Mouse (Mus musculus): ENCODE data around the gene Mgat4b.

GRCm38 (mm10) chr11:50207344-50207743 is 3.3 kb upstream of the Mgat4b start:
- TF ChIP-seq CTCF (IDR thresholded peaks at IDR 0.05) (no peak), POLR2A (IDR thresholded peaks at IDR 0.05; ENCODE audit: insufficient read depth, low read depth, low read length) (no peak), EP300 (IDR thresholded peaks at IDR 0.05; ENCODE audit: insufficient read depth, low read depth, low read length) (no peak)

Data from heart, adult 2 months (tissue).